Mouse (Mus musculus): ENCODE results near the gene Spatc1l.
A peak's percentile ranks its signal among the peaks of the same experiment; 100 is the strongest.

Gene Spatc1l

GRCm38 (mm10) chr10:76561972-76562371 is at the start of gene Spatc1l:
Gene Spatc1l (plus strand): TSS chr10:76562272.
- no peak for DNase-seq (ENCODE audit: low spot score in 2 of 2)

GRCm38 (mm10) chr10:76512965-76513583 is 49.0 kb upstream of the Spatc1l start:
- DNase-seq (ENCODE audit: low spot score in 2 of 2), result peak; percentile 49 to 67

- no peak for DNase-seq (ENCODE audit: low spot score in 2 of 2)
Observed at GRCm38 (mm10) chr10:76530922-76531321, 31.1 kb upstream of the Spatc1l start.

- DNase-seq (ENCODE audit: low spot score in 2 of 2), result peak; percentile 95
Observed at GRCm38 (mm10) chr10:76531375-76531774, 30.7 kb upstream of the Spatc1l start, which contains the start of gene Lss. Gene Lss (plus strand): TSS chr10:76531588.

GRCm38 (mm10) chr10:76531828-76532227 is 30.2 kb upstream of the Spatc1l start:
- DNase-seq (ENCODE audit: low spot score in 2 of 2), result no peak

- DNase-seq (ENCODE audit: low spot score in 2 of 2), result no peak
Observed at GRCm38 (mm10) chr10:76535526-76535925, 26.5 kb upstream of the Spatc1l start.

- peak in 1 of 2 experiments; percentile 25 for DNase-seq (ENCODE audit: low spot score in 2 of 2)
Observed at GRCm38 (mm10) chr10:76537619-76538018, 24.5 kb upstream of the Spatc1l start.

- no peak for DNase-seq (ENCODE audit: low spot score in 2 of 2)
Observed at GRCm38 (mm10) chr10:76541336-76542085, 20.6 kb upstream of the Spatc1l start.

GRCm38 (mm10) chr10:76542636-76543375 is 19.3 kb upstream of the Spatc1l start:
- no peak for DNase-seq (ENCODE audit: low spot score in 2 of 2)

- no peak for DNase-seq (ENCODE audit: low spot score in 2 of 2)
Observed at GRCm38 (mm10) chr10:76546566-76546965, 15.5 kb upstream of the Spatc1l start.

GRCm38 (mm10) chr10:76548218-76548617 is 13.9 kb upstream of the Spatc1l start:
- DNase-seq (ENCODE audit: low spot score in 2 of 2), result no peak

- no peak for DNase-seq (ENCODE audit: low spot score in 2 of 2)
Observed at GRCm38 (mm10) chr10:76550458-76550857, 11.6 kb upstream of the Spatc1l start.

GRCm38 (mm10) chr10:76551556-76551955 is 10.5 kb upstream of the Spatc1l start:
- DNase-seq (ENCODE audit: low spot score in 2 of 2), result no peak

- DNase-seq (ENCODE audit: low spot score in 2 of 2), result no peak
Observed at GRCm38 (mm10) chr10:76554061-76554460, 8.0 kb upstream of the Spatc1l start.

- DNase-seq (ENCODE audit: low spot score in 2 of 2), result no peak
Observed at GRCm38 (mm10) chr10:76569996-76570685, 8.1 kb downstream of the Spatc1l start.

GRCm38 (mm10) chr10:76571070-76571469 is 9.0 kb downstream of the Spatc1l start:
- no peak for DNase-seq (ENCODE audit: low spot score in 2 of 2)

GRCm38 (mm10) chr10:76572151-76572550 is 10.1 kb downstream of the Spatc1l start:
- DNase-seq (ENCODE audit: low spot score in 2 of 2), result no peak

GRCm38 (mm10) chr10:76575374-76575773 is 13.3 kb downstream of the Spatc1l start, which contains the start of gene Ftcd:
Gene Ftcd (plus strand): TSS chr10:76575648.
- DNase-seq (ENCODE audit: low spot score in 2 of 2), result no peak

GRCm38 (mm10) chr10:76576920-76577319 is 14.8 kb downstream of the Spatc1l start:
- DNase-seq (ENCODE audit: low spot score in 2 of 2), result no peak

GRCm38 (mm10) chr10:76584138-76584537 is 22.1 kb downstream of the Spatc1l start:
- DNase-seq (ENCODE audit: low spot score in 2 of 2), result no peak

- no peak for DNase-seq (ENCODE audit: low spot score in 2 of 2)
Observed at GRCm38 (mm10) chr10:76586190-76586589, 24.1 kb downstream of the Spatc1l start.

GRCm38 (mm10) chr10:76590197-76590596 is 28.1 kb downstream of the Spatc1l start:
- DNase-seq (ENCODE audit: low spot score in 2 of 2), result no peak
